Mouse (Mus musculus) embryo, embryonic 11.5 days (tissue): ENCODE data around the gene Gm10220.
"Not testable (repeated sequence)": the region's sequence is repeated elsewhere in the genome, so short reads cannot be mapped to it uniquely, and the experiment has no call there.

ENCODE experiments used
- DNase-seq: peaks from one replicate; pipeline ENCODE4 v3.0.0-alpha.2; 2012; ENCODE audit warnings: low read depth, low spot score

The Gm10220 gene

DNA sequence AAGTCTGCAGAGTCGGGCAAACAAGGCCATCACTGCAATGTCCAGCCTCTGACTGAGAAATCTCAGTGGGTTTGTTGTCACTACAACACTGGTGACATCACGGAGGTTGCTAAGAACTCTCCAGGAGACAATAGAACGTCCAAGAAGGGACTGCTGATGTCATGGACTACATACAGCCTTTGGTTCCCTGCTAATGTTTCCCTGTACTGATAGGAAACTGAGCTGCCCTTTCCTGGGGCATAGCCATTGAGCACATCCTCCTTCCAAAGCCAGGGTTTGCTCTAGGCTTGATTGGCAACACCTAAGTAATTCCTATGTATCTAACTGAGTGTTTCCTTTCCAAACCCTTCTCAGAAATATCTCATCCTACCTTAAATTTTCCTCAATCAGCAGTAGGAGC is at the start of gene Gm10220:
Gm10220 (minus strand) TSS at position 101 of the 400 bp plus-strand sequence.
- DNase-seq: not testable (repeated sequence)

DNA sequence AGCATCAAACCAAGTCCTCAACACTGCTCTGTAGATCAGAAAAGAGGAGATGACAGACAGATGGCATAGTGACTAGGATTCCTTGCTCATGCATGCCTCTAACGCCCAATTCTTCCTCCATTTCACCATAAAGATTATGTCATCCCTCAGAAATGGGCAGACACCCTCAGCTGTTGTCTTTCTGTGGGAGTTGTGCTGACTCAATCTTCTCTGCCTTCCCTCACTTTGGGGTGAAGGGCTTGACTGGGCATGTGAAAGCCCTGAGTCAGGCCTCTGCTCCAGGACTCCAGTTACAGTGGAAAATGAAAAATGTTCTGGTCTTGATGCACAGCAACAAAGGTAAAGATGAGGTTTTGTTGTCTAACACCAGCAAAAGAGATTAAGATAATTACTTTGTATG is 48.6 kb upstream of the Gm10220 start:
- DNase-seq: no peak

DNA sequence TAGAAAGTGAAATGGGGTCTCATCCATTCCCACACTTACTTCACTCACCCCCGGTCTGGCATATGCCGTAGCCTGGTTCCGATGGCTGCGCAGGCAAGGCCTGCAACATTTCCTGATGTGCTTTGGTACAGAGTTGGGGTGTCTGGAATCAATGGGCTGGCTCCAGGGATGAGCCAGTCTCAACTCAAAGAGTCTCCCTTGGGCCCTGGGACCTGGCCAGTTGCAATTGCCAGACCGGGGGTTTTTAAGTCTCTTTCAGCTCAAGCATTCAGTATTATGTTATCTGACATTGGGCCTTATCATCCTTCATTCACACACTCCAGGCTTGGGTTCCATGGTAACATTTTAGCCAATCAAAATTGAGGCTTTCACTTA is 44.6 kb upstream of the Gm10220 start:
- DNase-seq: no peak

DNA sequence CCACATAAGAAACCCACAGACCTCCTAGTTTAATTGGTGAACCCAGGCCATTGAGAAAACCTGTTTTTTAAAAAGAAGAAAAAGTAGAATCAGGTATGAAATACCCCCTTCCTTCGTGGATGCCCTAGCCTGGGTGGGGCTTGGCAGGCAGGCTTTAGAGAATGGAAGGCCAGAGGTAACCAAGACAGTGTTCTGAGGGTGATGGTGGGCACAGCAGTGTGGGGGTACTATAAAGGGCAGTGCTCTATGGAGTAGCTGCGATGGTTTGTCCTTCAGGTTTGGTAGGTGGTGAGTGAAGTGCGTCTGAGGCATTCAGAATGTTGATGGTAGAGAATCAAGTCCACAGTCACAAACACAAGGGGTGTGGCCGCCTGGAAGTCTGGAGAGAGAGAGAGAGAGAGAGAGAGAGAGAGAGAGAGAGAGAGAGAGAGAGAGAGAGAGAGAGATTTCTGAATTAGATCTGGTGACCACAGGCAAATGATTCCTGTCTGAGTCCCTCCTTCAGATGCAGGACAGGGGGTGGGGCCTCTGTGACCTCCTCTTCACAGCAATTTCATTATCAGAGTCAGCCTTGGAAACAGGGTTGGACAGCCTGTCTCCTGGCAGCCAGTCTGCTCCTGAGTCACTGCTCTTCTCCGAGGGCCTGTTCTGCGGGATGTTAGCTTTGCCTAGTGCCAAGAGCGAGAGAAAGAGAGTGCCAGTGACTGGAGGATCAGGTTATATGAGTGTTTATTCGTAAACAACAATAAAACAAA is 44.0 kb upstream of the Gm10220 start:
- DNase-seq: no peak

DNA sequence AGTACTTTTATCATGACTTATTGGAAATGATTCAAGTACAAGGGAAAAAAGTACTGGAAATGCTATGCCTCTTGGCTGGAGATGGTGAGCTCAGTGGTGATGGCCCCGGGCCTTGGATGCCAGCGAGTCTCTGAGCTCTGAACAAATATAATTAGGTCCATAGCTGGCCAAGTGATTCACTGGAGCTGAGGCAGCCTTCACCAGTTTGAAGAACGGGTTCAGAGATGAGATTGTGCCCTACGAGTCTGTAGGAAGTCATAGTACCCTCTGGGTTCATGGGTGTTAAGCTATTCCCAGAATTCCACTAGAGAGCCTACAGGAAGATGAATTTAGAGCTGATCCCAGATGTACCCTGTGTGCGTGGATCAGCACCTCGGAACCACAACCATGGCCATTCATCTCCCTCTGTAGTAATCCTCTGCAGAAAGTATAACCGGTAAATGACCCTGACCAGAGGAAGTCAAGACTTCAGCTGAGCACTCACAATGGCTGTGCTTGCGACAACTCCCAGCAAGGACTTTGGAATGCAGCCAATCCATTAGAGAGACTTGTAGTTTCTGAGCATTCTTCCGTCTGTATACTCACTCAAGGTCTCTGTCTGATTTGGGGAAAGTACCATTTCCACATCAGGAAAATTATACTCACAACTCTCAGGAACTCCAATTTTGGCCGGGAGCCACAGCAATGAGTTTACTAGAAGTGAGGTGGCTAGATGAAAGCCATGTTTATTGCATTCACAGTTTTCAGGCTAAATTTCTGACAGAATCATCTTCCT is 36.4 kb upstream of the Gm10220 start:
- no peak for DNase-seq

DNA sequence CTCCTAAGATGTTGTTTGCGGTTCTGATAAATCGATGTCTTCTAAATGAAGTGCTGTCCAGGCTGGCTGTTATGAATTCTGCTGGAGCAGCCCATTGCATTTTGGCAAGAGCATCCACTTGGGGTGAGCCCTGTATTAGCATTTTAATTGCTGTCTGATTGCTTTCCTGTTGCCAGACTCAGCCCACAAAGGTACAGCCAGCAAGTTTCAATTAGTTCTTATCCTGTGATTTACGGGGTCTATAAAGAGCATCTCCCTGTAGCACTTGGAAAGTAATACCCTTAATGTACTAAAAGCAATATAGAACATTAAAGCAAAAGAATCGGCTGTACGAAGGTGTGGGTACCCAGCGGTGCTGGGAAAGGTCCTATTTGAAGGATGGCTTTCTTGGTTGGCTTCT is 21.7 kb upstream of the Gm10220 start:
- no peak for DNase-seq

DNA sequence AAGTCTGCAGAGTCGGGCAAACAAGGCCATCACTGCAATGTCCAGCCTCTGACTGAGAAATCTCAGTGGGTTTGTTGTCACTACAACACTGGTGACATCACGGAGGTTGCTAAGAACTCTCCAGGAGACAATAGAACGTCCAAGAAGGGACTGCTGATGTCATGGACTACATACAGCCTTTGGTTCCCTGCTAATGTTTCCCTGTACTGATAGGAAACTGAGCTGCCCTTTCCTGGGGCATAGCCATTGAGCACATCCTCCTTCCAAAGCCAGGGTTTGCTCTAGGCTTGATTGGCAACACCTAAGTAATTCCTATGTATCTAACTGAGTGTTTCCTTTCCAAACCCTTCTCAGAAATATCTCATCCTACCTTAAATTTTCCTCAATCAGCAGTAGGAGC is 16.0 kb downstream of the Gm10220 start, which contains the start of gene 5031410I06Rik:
5031410I06Rik (minus strand) TSS at position 101 of the 400 bp plus-strand sequence.
- DNase-seq: not testable (repeated sequence)

DNA sequence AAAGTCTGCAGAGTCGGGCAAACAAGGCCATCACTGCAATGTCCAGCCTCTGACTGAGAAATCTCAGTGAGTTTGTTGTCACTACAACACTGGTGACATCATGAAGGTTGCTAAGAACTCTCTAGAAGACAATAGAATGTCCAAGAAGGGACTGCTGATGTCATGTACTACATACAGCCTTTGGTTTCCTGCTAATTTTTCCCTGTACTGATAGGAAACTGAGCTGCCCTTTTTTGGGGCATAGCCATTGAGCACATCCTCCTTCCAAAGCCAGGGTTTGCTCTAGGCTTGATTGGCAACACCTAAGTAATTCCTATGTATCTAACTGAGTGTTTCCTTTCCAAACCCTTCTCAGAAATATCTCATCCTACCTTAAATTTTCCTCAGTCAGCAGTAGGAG is 32.0 kb downstream of the Gm10220 start, which contains the start of gene Gm10471:
Gm10471 (minus strand) TSS at position 101 of the 400 bp plus-strand sequence.
- not testable (repeated sequence) for DNase-seq

DNA sequence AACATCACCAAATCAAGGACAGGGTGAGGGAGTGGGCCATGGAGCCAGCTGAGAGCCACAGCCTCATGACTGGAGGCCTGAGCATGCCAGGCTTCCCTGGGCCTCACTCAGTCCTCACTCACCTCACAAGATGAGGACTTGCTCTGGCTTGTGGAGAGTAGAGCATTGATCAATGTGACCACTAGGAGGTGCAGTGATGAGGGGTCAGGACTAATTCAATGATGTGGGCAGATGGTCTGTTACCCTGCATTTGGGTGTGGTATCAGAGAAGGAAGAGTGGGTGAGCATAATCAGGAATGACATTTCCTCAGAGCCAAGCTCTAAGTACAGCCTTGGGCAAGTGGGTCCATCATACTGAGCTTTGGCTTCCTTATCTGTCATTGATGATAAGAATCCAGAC is 42.2 kb downstream of the Gm10220 start:
- DNase-seq: not testable (repeated sequence)

DNA sequence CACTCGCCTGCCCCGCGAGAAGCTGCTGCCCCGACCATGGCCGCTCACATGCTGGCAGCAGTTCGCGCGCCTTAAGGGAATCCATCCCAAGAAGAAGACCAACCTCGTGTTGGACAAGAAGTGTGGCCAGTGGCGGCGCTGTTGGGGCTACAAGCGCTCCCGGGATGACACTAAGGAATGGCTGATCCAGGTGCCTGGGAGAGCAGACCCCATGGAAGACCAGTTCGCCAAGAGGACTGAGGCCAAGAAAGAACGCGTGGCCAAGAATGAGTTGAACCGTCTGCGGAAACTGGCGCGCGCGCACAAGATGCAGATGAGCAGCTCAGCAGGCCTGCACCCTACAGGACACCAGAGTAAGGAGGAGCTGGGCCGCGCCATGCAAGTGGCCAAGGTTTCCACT is 50.5 kb downstream of the Gm10220 start:
- DNase-seq: no peak
